Mouse (Mus musculus) heart, adult 2 months (tissue): Measurements from ENCODE around the gene Adam19.

Source experiments
- CTCF ChIP-seq: fragments of 200-600 bp; IDR thresholded peaks from 2 replicates; pipeline ENCODE4 v1.8.1; 2022; ENCODE audit warnings: antibody characterized with exemption, mild to moderate bottlenecking, moderate library complexity
- POLR2A ChIP-seq: fragments of 200-500 bp; IDR thresholded peaks from 2 replicates; pipeline ENCODE4 v1.6.1; 2011; ENCODE audit warnings: mild to moderate bottlenecking, low read depth, low read length, control low read depth; ENCODE audit not compliant: insufficient read depth

- TF ChIP-seq CTCF, result no peak
- no peak for TF ChIP-seq POLR2A
Observed at GRCm38 (mm10) chr11:46029485-46029884, 26.3 kb upstream of the Adam19 start.
